Mouse (Mus musculus) adrenal gland, postnatal 14 days (tissue): Measurements from ENCODE around the gene Snrnp35. TPM values are rescaled to one million over a fixed set of nuclear protein-coding genes. Genes with fewer than 3 reads are reported as not detected.

Experiments
- DNase-seq: peaks from one replicate; pipeline ENCODE4 v3.0.0; 2021; ENCODE audit warnings: mixed read lengths
- total RNA-seq: library from RNA; stranded (reverse); gene quantifications from 2 replicates; pipeline ENCODE4 v1.2.3, GENCODE M21; 2021

Gene Snrnp35
- total RNA-seq, 1 experiment from 2014 or later, result 13.4 TPM

- no peak for DNase-seq
Measured at GRCm38 (mm10) chr5:124462297-124463025, 20.5 kb upstream of the Snrnp35 start.

GRCm38 (mm10) chr5:124463462-124463861 lies 19.5 kb upstream of the Snrnp35 start:
- no peak for DNase-seq

GRCm38 (mm10) chr5:124464905-124465304 lies 18.0 kb upstream of the Snrnp35 start:
- no peak for DNase-seq

- DNase-seq, result no peak
Measured at GRCm38 (mm10) chr5:124467766-124468165, 15.2 kb upstream of the Snrnp35 start.

GRCm38 (mm10) chr5:124468365-124468764 lies 14.6 kb upstream of the Snrnp35 start:
- no peak for DNase-seq

GRCm38 (mm10) chr5:124469486-124469885 lies 13.4 kb upstream of the Snrnp35 start:
- DNase-seq, result no peak

- no peak for DNase-seq
Measured at GRCm38 (mm10) chr5:124470591-124471171, 12.3 kb upstream of the Snrnp35 start.

- no peak for DNase-seq
Measured at GRCm38 (mm10) chr5:124478873-124479204, 4.1 kb upstream of the Snrnp35 start.

GRCm38 (mm10) chr5:124480119-124480518 lies 2.8 kb upstream of the Snrnp35 start:
- no peak for DNase-seq

- DNase-seq, result no peak
Measured at GRCm38 (mm10) chr5:124481714-124482113, 1.2 kb upstream of the Snrnp35 start.

- peak; percentile 34 for DNase-seq
Measured at GRCm38 (mm10) chr5:124482436-124482965, 433 bp upstream of the Snrnp35 start.

- DNase-seq, result peak; percentile 24
Measured at GRCm38 (mm10) chr5:124483655-124484396, 892 bp downstream of the Snrnp35 start.

- no peak for DNase-seq
Measured at GRCm38 (mm10) chr5:124485654-124486053, 2.7 kb downstream of the Snrnp35 start.

GRCm38 (mm10) chr5:124488885-124489284 lies 6.0 kb downstream of the Snrnp35 start:
- DNase-seq, result no peak

GRCm38 (mm10) chr5:124491732-124492131 lies 8.8 kb downstream of the Snrnp35 start:
- no peak for DNase-seq

- no peak for DNase-seq
Measured at GRCm38 (mm10) chr5:124492618-124493017, 9.7 kb downstream of the Snrnp35 start.

- no peak for DNase-seq
Measured at GRCm38 (mm10) chr5:124493455-124493854, 10.5 kb downstream of the Snrnp35 start.

- no peak for DNase-seq
Measured at GRCm38 (mm10) chr5:124495547-124495946, 12.6 kb downstream of the Snrnp35 start.

- DNase-seq, result no peak
Measured at GRCm38 (mm10) chr5:124496614-124497514, 13.9 kb downstream of the Snrnp35 start.

GRCm38 (mm10) chr5:124498221-124498876 lies 15.4 kb downstream of the Snrnp35 start:
- peak; percentile 69 for DNase-seq

- DNase-seq, result no peak
Measured at GRCm38 (mm10) chr5:124499001-124499400, 16.1 kb downstream of the Snrnp35 start.
